Mouse (Mus musculus) cerebellum, adult 9-11 months (tissue): ENCODE data around the gene Dusp12.

Experiments used
- DNase-seq: peaks from one replicate; pipeline ENCODE4 v3.0.0; 2022

Dusp12 gene

GRCm38 (mm10) chr1:170861671-170862434 lies 23.5 kb downstream of the Dusp12 start:
- DNase-seq: no peak

GRCm38 (mm10) chr1:170858872-170859271 lies 26.5 kb downstream of the Dusp12 start:
- no peak for DNase-seq

- DNase-seq: peak; percentile 33
Measured at GRCm38 (mm10) chr1:170857369-170857768, 28.0 kb downstream of the Dusp12 start.

- no peak for DNase-seq
Measured at GRCm38 (mm10) chr1:170855056-170855760, 30.1 kb downstream of the Dusp12 start.

GRCm38 (mm10) chr1:170853604-170854003 lies 31.7 kb downstream of the Dusp12 start:
- no peak for DNase-seq

GRCm38 (mm10) chr1:170850637-170851624 lies 34.4 kb downstream of the Dusp12 start:
- DNase-seq: no peak

- DNase-seq: no peak
Measured at GRCm38 (mm10) chr1:170850007-170850406, 35.3 kb downstream of the Dusp12 start.

- DNase-seq: no peak
Measured at GRCm38 (mm10) chr1:170845448-170846307, 39.7 kb downstream of the Dusp12 start.

- no peak for DNase-seq
Measured at GRCm38 (mm10) chr1:170844380-170844779, 41.0 kb downstream of the Dusp12 start.

- no peak for DNase-seq
Measured at GRCm38 (mm10) chr1:170839685-170840084, 45.7 kb downstream of the Dusp12 start.

GRCm38 (mm10) chr1:170834756-170835155 lies 50.6 kb downstream of the Dusp12 start:
- DNase-seq: peak; percentile 24

GRCm38 (mm10) chr1:170829781-170830180 lies 55.6 kb downstream of the Dusp12 start:
- DNase-seq: no peak

- no peak for DNase-seq
Measured at GRCm38 (mm10) chr1:170829344-170829743, 56.0 kb downstream of the Dusp12 start.
